Mouse (Mus musculus): ENCODE measurements around the gene Spata5. TPM values are rescaled to one million over a fixed set of nuclear protein-coding genes. Genes with fewer than 3 reads are reported as not detected.

Spata5 gene
- polyA plus RNA-seq, 1 experiment from 2014 or later: 41.2 TPM

GRCm38 (mm10) chr3:37443409-37443808 lies 23.7 kb downstream of the Spata5 start:
- Histone ChIP-seq H3K9ac (ENCODE audit: low read depth, low read length) (no peak overlapping the region), H3K4me1 (replicated peaks; ENCODE audit: control insufficient read depth, insufficient read depth, low read length) (no peaks in the 10 kb centered on the region), H3K27me3 (replicated peaks; ENCODE audit: control insufficient read depth, insufficient read depth, low read length) (no peaks in the 10 kb centered on the region), H3K9me3 (ENCODE audit: control insufficient read depth, low read length) (no peaks in the 10 kb centered on the region), H3K27ac (ENCODE audit: low read depth, low read length) (no peak overlapping the region), H3K36me3 (ENCODE audit: control insufficient read depth, insufficient read depth, low read length) (peaks cover 5% of the 10 kb centered on the region; the same call in 1 of the 2 replicates), H3K4me2 (no peak overlapping the region), H3K4me3 (ENCODE audit: low read depth, low read length) (no peak overlapping the region)
- no peak for DNase-seq (ENCODE audit: low spot score)
- 96% methylated on average over 2 of the region's 2 CpGs for WGBS
- ATAC-seq (replicated peaks; ENCODE audit: low FRiP score): no peak

- DNase-seq (ENCODE audit: low spot score) (no peak), ATAC-seq (replicated peaks; ENCODE audit: low FRiP score) (no peak)
- H3K36me3 ChIP-seq (ENCODE audit: control insufficient read depth, insufficient read depth, low read length): no peaks in the 10 kb centered on the region; the same call in 1 of the 2 replicates
- no peak overlapping the region for H3K9ac ChIP-seq (ENCODE audit: low read depth, low read length)
- H3K4me1 ChIP-seq (replicated peaks; ENCODE audit: control insufficient read depth, insufficient read depth, low read length): no peaks in the 10 kb centered on the region
- no peaks in the 10 kb centered on the region for H3K27me3 ChIP-seq (replicated peaks; ENCODE audit: control insufficient read depth, insufficient read depth, low read length)
- WGBS: 77% methylated on average over 1 of the region's 1 CpGs
- no peak overlapping the region for H3K4me3 ChIP-seq (ENCODE audit: low read depth, low read length)
- no peak overlapping the region for H3K4me2 ChIP-seq
- H3K27ac ChIP-seq (ENCODE audit: low read depth, low read length): no peak overlapping the region
- no peaks in the 10 kb centered on the region for H3K9me3 ChIP-seq (ENCODE audit: control insufficient read depth, low read length)
Observed at GRCm38 (mm10) chr3:37455992-37456391, 36.3 kb downstream of the Spata5 start.

GRCm38 (mm10) chr3:37468170-37468569 lies 48.5 kb downstream of the Spata5 start:
- 86% methylated on average over 2 of the region's 2 CpGs for WGBS
- no peak for DNase-seq (ENCODE audit: low spot score)

GRCm38 (mm10) chr3:37469353-37469752 lies 49.7 kb downstream of the Spata5 start:
- H3K9ac ChIP-seq (ENCODE audit: low read depth, low read length): no peak overlapping the region
- no peak overlapping the region for H3K4me3 ChIP-seq (ENCODE audit: low read depth, low read length)
- H3K27me3 ChIP-seq (replicated peaks; ENCODE audit: control insufficient read depth, insufficient read depth, low read length): no peaks in the 10 kb centered on the region
- peaks cover 5% of the 10 kb centered on the region for H3K4me1 ChIP-seq (replicated peaks; ENCODE audit: control insufficient read depth, insufficient read depth, low read length)
- no peaks in the 10 kb centered on the region for H3K36me3 ChIP-seq (ENCODE audit: control insufficient read depth, insufficient read depth, low read length)
- WGBS: 48% methylated on average over 4 of the region's 4 CpGs
- ATAC-seq (replicated peaks; ENCODE audit: low FRiP score) (peak; percentile 81), DNase-seq (ENCODE audit: low spot score) (no peak)
- H3K27ac ChIP-seq (ENCODE audit: low read depth, low read length): 0 out of 2 replicates have a peak overlapping the region, but pooled peaks have one; percentile 0
- no peak overlapping the region; the same call in 1 of the 2 replicates for H3K4me2 ChIP-seq
- H3K9me3 ChIP-seq (ENCODE audit: control insufficient read depth, low read length): no peaks in the 10 kb centered on the region

More at GRCm38 (mm10) chr3:37468170-37468569, 48.5 kb downstream of the Spata5 start:
- no peaks in the 10 kb centered on the region for H3K27me3 ChIP-seq (replicated peaks; ENCODE audit: control insufficient read depth, insufficient read depth, low read length)
- H3K36me3 ChIP-seq (ENCODE audit: control insufficient read depth, insufficient read depth, low read length): no peaks in the 10 kb centered on the region
- no peaks in the 10 kb centered on the region for H3K9me3 ChIP-seq (ENCODE audit: control insufficient read depth, low read length)
- H3K9ac ChIP-seq (ENCODE audit: low read depth, low read length): no peak overlapping the region
- no peak for ATAC-seq (replicated peaks; ENCODE audit: low FRiP score)
- H3K4me2 ChIP-seq: no peak overlapping the region
- no peak overlapping the region for H3K4me3 ChIP-seq (ENCODE audit: low read depth, low read length)
- H3K4me1 ChIP-seq (replicated peaks; ENCODE audit: control insufficient read depth, insufficient read depth, low read length): peaks cover 5% of the 10 kb centered on the region
- no peak overlapping the region for H3K27ac ChIP-seq (ENCODE audit: low read depth, low read length)

DNA sequence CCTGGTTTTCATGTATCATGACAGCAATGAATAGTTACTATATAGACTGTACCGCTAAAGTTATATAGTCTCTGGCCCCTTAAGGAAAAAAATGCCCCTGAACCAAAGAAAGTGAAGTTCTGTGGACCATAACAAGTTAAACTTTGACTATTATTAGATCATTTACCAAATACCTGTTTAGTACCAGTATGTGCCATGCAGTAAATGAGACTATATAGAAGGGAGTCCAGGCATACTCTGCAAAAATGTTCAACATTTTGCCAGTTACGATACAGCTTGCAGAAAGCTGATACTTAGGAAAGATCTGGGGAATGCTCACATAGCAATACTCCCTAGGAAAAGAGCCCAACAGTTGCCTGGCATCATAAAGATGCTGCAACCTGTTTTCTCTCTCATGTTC lies 51.2 kb downstream of the Spata5 start:
- Histone ChIP-seq H3K4me2 (no peak overlapping the region), H3K9me3 (ENCODE audit: control insufficient read depth, low read length) (no peaks in the 10 kb centered on the region), H3K4me1 (replicated peaks; ENCODE audit: control insufficient read depth, insufficient read depth, low read length) (peaks cover 5% of the 10 kb centered on the region), H3K4me3 (ENCODE audit: low read depth, low read length) (no peak overlapping the region), H3K27me3 (replicated peaks; ENCODE audit: control insufficient read depth, insufficient read depth, low read length) (no peaks in the 10 kb centered on the region), H3K9ac (ENCODE audit: low read depth, low read length) (no peak overlapping the region), H3K36me3 (ENCODE audit: control insufficient read depth, insufficient read depth, low read length) (no peaks in the 10 kb centered on the region), H3K27ac (ENCODE audit: low read depth, low read length) (no peak overlapping the region)
- no peak for ATAC-seq (replicated peaks; ENCODE audit: low FRiP score)
- no peak for DNase-seq (ENCODE audit: low spot score)
- WGBS: 88% methylated on average over 2 of the region's 2 CpGs

DNA sequence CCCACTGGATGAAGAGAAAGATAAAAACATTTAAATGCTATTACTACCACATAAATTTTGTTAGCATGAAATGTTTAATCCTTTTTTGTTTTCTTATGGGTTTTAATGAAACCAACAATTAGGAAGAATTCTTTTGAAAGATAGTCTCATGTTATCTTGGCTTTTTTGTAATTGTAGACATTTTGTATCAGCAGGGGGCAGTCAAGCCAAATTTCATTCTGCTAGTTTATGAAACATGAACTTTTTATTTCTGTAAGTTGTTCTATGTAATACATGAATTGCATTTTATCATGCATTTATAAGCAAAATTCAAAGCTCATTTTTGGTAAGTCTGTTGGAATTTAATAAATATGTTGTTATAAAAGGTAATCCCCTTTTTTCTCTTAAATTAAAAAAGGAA lies 52.8 kb downstream of the Spata5 start:
- Histone ChIP-seq H3K4me2 (no peak overlapping the region), H3K4me1 (replicated peaks; ENCODE audit: control insufficient read depth, insufficient read depth, low read length) (peaks cover 5% of the 10 kb centered on the region), H3K9me3 (ENCODE audit: control insufficient read depth, low read length) (no peaks in the 10 kb centered on the region), H3K36me3 (ENCODE audit: control insufficient read depth, insufficient read depth, low read length) (no peaks in the 10 kb centered on the region), H3K27me3 (replicated peaks; ENCODE audit: control insufficient read depth, insufficient read depth, low read length) (no peaks in the 10 kb centered on the region), H3K4me3 (ENCODE audit: low read depth, low read length) (no peak overlapping the region), H3K9ac (ENCODE audit: low read depth, low read length) (no peak overlapping the region), H3K27ac (ENCODE audit: low read depth, low read length) (no peak overlapping the region)
- DNase-seq (ENCODE audit: low spot score): no peak
- no peak for ATAC-seq (replicated peaks; ENCODE audit: low FRiP score)

- H3K9ac ChIP-seq (ENCODE audit: low read depth, low read length): no peak overlapping the region
- H3K4me2 ChIP-seq: no peak overlapping the region
- no peak overlapping the region for H3K4me3 ChIP-seq (ENCODE audit: low read depth, low read length)
- no peak for DNase-seq (ENCODE audit: low spot score)
- no peak overlapping the region for H3K27ac ChIP-seq (ENCODE audit: low read depth, low read length)
- peaks cover 3% of the 10 kb centered on the region for H3K36me3 ChIP-seq (ENCODE audit: control insufficient read depth, insufficient read depth, low read length)
- no peaks in the 10 kb centered on the region for H3K27me3 ChIP-seq (replicated peaks; ENCODE audit: control insufficient read depth, insufficient read depth, low read length)
- ATAC-seq (replicated peaks; ENCODE audit: low FRiP score): no peak
- no peaks in the 10 kb centered on the region for H3K9me3 ChIP-seq (ENCODE audit: control insufficient read depth, low read length)
- WGBS: 52% methylated on average over 1 of the region's 1 CpGs
- H3K4me1 ChIP-seq (replicated peaks; ENCODE audit: control insufficient read depth, insufficient read depth, low read length): no peaks in the 10 kb centered on the region
Observed at GRCm38 (mm10) chr3:37476485-37476884, 56.8 kb downstream of the Spata5 start.

DNA sequence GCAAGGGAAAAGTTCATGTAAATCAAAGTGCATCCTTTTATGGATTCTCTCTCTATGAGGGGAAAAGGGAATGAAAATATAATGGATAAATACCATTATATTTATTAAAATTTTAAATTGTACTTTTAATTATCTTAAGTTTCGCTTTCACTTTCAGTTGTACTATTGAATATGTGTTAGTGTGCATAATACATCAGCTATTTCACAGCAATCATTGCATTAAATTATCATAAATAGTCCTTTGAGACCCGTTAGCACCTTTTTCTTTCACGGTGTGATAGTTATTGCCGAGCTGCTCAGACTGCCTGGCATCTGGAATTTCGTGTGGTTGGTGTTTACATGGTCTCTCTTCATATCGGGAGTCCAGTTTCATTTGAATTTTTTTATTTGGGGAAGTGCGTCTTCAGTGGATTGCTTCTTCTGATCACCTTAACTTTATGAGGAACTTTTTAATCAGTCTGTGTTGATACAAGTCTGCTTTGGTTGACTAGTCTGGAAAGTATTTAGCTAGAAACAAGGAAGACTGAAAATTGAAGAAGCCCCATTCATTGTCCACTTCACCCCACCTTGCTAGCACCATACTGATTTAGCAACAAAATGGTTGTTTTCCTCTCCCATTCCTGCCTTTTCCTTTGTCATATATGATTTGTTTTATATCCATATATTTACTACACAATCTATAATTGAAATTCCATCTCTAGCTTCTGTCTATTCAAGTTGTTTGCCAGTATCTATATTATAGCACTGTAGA lies 57.9 kb downstream of the Spata5 start:
- ATAC-seq (replicated peaks; ENCODE audit: low FRiP score): no peak

GRCm38 (mm10) chr3:37479771-37480170 lies 60.1 kb downstream of the Spata5 start:
- 80% methylated on average over 1 of the region's 1 CpGs for WGBS
- no peak for DNase-seq (ENCODE audit: low spot score)
- Histone ChIP-seq H3K4me2 (no peak overlapping the region), H3K9ac (ENCODE audit: low read depth, low read length) (no peak overlapping the region), H3K4me3 (ENCODE audit: low read depth, low read length) (no peak overlapping the region), H3K27me3 (replicated peaks; ENCODE audit: control insufficient read depth, insufficient read depth, low read length) (no peaks in the 10 kb centered on the region), H3K27ac (ENCODE audit: low read depth, low read length) (no peak overlapping the region), H3K36me3 (ENCODE audit: control insufficient read depth, insufficient read depth, low read length) (peaks cover 3% of the 10 kb centered on the region), H3K9me3 (ENCODE audit: control insufficient read depth, low read length) (no peaks in the 10 kb centered on the region), H3K4me1 (replicated peaks; ENCODE audit: control insufficient read depth, insufficient read depth, low read length) (0 out of 2 replicates have a peak, but pooled peaks cover 5% of the 10 kb centered on the region)
- ATAC-seq (replicated peaks; ENCODE audit: low FRiP score): no peak

More for the DNA sequence above, 57.9 kb downstream of the Spata5 start:
- WGBS: 88% methylated on average over 7 of the region's 7 CpGs
- Histone ChIP-seq H3K4me3 (ENCODE audit: low read depth, low read length) (no peak overlapping the region), H3K4me2 (no peak overlapping the region), H3K27ac (ENCODE audit: low read depth, low read length) (no peak overlapping the region), H3K36me3 (ENCODE audit: control insufficient read depth, insufficient read depth, low read length) (peaks cover 3% of the 10 kb centered on the region), H3K4me1 (replicated peaks; ENCODE audit: control insufficient read depth, insufficient read depth, low read length) (0 out of 2 replicates have a peak, but pooled peaks cover 5% of the 10 kb centered on the region), H3K27me3 (replicated peaks; ENCODE audit: control insufficient read depth, insufficient read depth, low read length) (no peaks in the 10 kb centered on the region), H3K9me3 (ENCODE audit: control insufficient read depth, low read length) (no peaks in the 10 kb centered on the region), H3K9ac (ENCODE audit: low read depth, low read length) (no peak overlapping the region)
- no peak for DNase-seq (ENCODE audit: low spot score)
